Mouse (Mus musculus): ENCODE measurements around the gene Gm12845. TPM values are rescaled to one million over a fixed set of nuclear protein-coding genes. Genes with fewer than 3 reads are reported as not detected.
"Not testable (repeated sequence)": the region's sequence is repeated elsewhere in the genome, so short reads cannot be mapped to it uniquely, and the experiment has no call there.

Gene Gm12845
- not detected for polyA plus RNA-seq (2017; shearing (Covaris generic))

- ATAC-seq = no peak
Measured at GRCm38 (mm10) chr4:117724112-117724511, at the start of gene Gm12845. Gene Gm12845 (plus strand): TSS chr4:117724412.

GRCm38 (mm10) chr4:117676903-117677302 is 47.3 kb upstream of the Gm12845 start:
- ATAC-seq = peak; percentile 65

GRCm38 (mm10) chr4:117680963-117681362 is 43.2 kb upstream of the Gm12845 start:
- no peak for ATAC-seq

GRCm38 (mm10) chr4:117681931-117682461 is 42.2 kb upstream of the Gm12845 start, which contains the start of gene Dmap1:
Gene Dmap1 (minus strand): TSS chr4:117682273.
- peak; percentile 87 for ATAC-seq

- no peak for ATAC-seq
Measured at GRCm38 (mm10) chr4:117682463-117682862, 41.7 kb upstream of the Gm12845 start.

GRCm38 (mm10) chr4:117683048-117683768 is 41.0 kb upstream of the Gm12845 start:
- ATAC-seq = no peak

GRCm38 (mm10) chr4:117686354-117686753 is 37.9 kb upstream of the Gm12845 start:
- no peak for ATAC-seq

GRCm38 (mm10) chr4:117705361-117705760 is 18.9 kb upstream of the Gm12845 start:
- no peak for ATAC-seq

GRCm38 (mm10) chr4:117708780-117709550 is 15.2 kb upstream of the Gm12845 start:
- no peak for ATAC-seq

GRCm38 (mm10) chr4:117712314-117712713 is 11.9 kb upstream of the Gm12845 start:
- ATAC-seq = no peak

GRCm38 (mm10) chr4:117713303-117714098 is 10.7 kb upstream of the Gm12845 start:
- ATAC-seq = no peak

GRCm38 (mm10) chr4:117731926-117732325 is 7.7 kb downstream of the Gm12845 start:
- no peak for ATAC-seq

GRCm38 (mm10) chr4:117737559-117737958 is 13.3 kb downstream of the Gm12845 start:
- no peak for ATAC-seq

- ATAC-seq = not testable (repeated sequence)
Measured at GRCm38 (mm10) chr4:117752469-117752868, 28.3 kb downstream of the Gm12845 start.

GRCm38 (mm10) chr4:117760151-117760550 is 35.9 kb downstream of the Gm12845 start:
- ATAC-seq = no peak

GRCm38 (mm10) chr4:117765416-117765815 is 41.2 kb downstream of the Gm12845 start, which contains the start of gene Klf17:
Gene Klf17 (minus strand): TSS chr4:117765648.
- no peak for ATAC-seq

- no peak for ATAC-seq
Measured at GRCm38 (mm10) chr4:117770935-117771334, 46.7 kb downstream of the Gm12845 start.

GRCm38 (mm10) chr4:117772960-117773359 is 48.7 kb downstream of the Gm12845 start:
- ATAC-seq = no peak

Measured in CD4-positive, CD25-positive, alpha-beta regulatory T cell, adult 4 months (primary cell).